Mouse (Mus musculus) lung, adult 2 months (tissue): Measurements from ENCODE around the gene Tgfbr3l.

Experiments
- CTCF ChIP-seq: fragments of 200-500 bp; IDR thresholded peaks from 2 replicates; pipeline ENCODE4 v1.5.1; 2011; ENCODE audit warnings: mild to moderate bottlenecking, low read length, control low read depth; ENCODE audit not compliant: insufficient read depth
- POLR2A ChIP-seq: fragments of 200-500 bp; IDR thresholded peaks from 2 replicates; pipeline ENCODE4 v1.6.1; 2011; ENCODE audit warnings: low read depth, mild to moderate bottlenecking, control low read depth, low read length, borderline replicate concordance; ENCODE audit errors: extremely low read depth

- TF ChIP-seq CTCF (no peak), POLR2A (no peak)
Observed at GRCm38 (mm10) chr8:4256911-4257310, 8.9 kb downstream of the Tgfbr3l start.
